16 mouse cellular contexts compared by ENCODE assay signal in the genomic region with DNA sequence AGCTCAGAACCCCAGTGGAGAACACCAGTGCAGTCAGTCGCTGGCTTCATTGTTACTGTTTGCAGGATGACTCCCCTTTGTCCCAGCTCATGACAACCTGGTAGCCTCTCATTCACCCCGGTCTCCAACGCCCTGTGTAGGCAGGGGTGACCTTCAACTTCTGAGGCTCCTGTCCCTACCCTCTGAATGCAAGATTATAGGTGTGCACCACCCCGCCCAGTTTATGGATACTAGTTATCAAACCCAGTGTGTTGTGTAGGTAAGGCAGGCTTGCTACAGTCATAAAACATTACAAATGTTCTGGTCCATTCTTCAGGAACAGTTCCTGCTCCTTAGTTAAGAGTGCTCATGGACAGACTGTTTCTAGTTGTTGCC. TPM values are rescaled to one million over a fixed set of nuclear protein-coding genes. Genes with fewer than 3 reads are reported as not detected.
DNase-seq lines count a peak whose midpoint lies in the region; ATAC-seq lines count a peak whose summit lies in the region.
"Had no signal": no experiment of that assay in that cellular context is flagged by ENCODE, and none has a peak within 500 bp of the region (broad histone marks: within the 10 kb centered on the region; RNA-seq: fewer than 3 reads in every experiment).

No protein-coding gene starts in this region.

- no peak overlapping the region for H3K4me2 ChIP-seq in heart, embryonic 12.5 days
- no peak overlapping the region for H3K4me2 ChIP-seq in heart, embryonic 11.5 days
- no peak overlapping the region for H3K4me2 ChIP-seq in neural tube, embryonic 14.5 days (ENCODE audit: low read depth, low read length)
- H3K4me2 ChIP-seq in limb, embryonic 15.5 days, result no peak overlapping the region
- H3K4me2 ChIP-seq: midbrain, embryonic 11.5 days had no signal

- no peak overlapping the region for H3K4me3 ChIP-seq in heart, embryonic 12.5 days
- no peak overlapping the region for H3K4me3 ChIP-seq in heart, embryonic 11.5 days (ENCODE audit: low read depth, low read length)
- H3K4me3 ChIP-seq in neural tube, embryonic 14.5 days (ENCODE audit: low read depth, low read length), result no peak overlapping the region
- no peak overlapping the region for H3K4me3 ChIP-seq in limb, embryonic 15.5 days

- WGBS in heart, embryonic 12.5 days, result 82% methylated on average over 4 of the region's 4 CpGs
- WGBS in heart, embryonic 11.5 days (ENCODE audit: insufficient replicate concordance), result 85% methylated on average over 4 of the region's 4 CpGs
- 87% methylated on average over 4 of the region's 4 CpGs for WGBS in neural tube, embryonic 14.5 days
- 89% methylated on average over 4 of the region's 4 CpGs for WGBS in limb, embryonic 15.5 days

- DNase-seq in neural tube, embryonic 10.5 days (ENCODE audit: extremely low spot score, low spot score), result no peak
- DNase-seq in lung, postnatal 36 days, result no peak
- no peak for DNase-seq in adrenal gland, postnatal 25 days
- DNase-seq: B cell, adult 2 months; gastrocnemius, postnatal 10 days; layer of hippocampus, adult 9-11 months; right cerebral cortex, postnatal 25 days; thymus, postnatal 25 days had no signal

- H3K4me1 ChIP-seq in heart, embryonic 12.5 days (replicated peaks), result peaks cover 34% of the 10 kb centered on the region
- H3K4me1 ChIP-seq in heart, embryonic 11.5 days (ENCODE audit: control insufficient read depth, insufficient read depth, low read length), result peaks cover 8% of the 10 kb centered on the region; the same call in 1 of the 2 replicates
- H3K4me1 ChIP-seq in neural tube, embryonic 14.5 days (ENCODE audit: control insufficient read depth, insufficient read depth, low read length), result no peaks in the 10 kb centered on the region
- peaks cover 7% of the 10 kb centered on the region; the same call in 1 of the 2 replicates for H3K4me1 ChIP-seq in limb, embryonic 15.5 days

- ATAC-seq in heart, embryonic 12.5 days (ENCODE audit: insufficient number of reproducible peaks, low FRiP score), result no peak
- no peak for ATAC-seq in heart, embryonic 11.5 days (replicated peaks; ENCODE audit: insufficient number of reproducible peaks, low FRiP score, low TSS enrichment)
- no peak for ATAC-seq in neural tube, embryonic 14.5 days (ENCODE audit: low read depth)
- no peak for ATAC-seq in limb, embryonic 15.5 days (ENCODE audit: insufficient number of reproducible peaks, low FRiP score, low TSS enrichment, low read depth)
- ATAC-seq: forebrain, embryonic 14.5 days; lung, postnatal 0 days had no signal

- no peaks in the 10 kb centered on the region for H3K9me3 ChIP-seq in heart, embryonic 12.5 days (replicated peaks)
- no peaks in the 10 kb centered on the region for H3K9me3 ChIP-seq in heart, embryonic 11.5 days (replicated peaks; ENCODE audit: control insufficient read depth, low read length)
- H3K9me3 ChIP-seq in neural tube, embryonic 14.5 days (ENCODE audit: control insufficient read depth, low read length), result no peaks in the 10 kb centered on the region
- no peaks in the 10 kb centered on the region for H3K9me3 ChIP-seq in limb, embryonic 15.5 days
- H3K9me3 ChIP-seq: G1E had no signal

- H3K27ac ChIP-seq in heart, embryonic 12.5 days (ENCODE audit: poor library complexity, severe bottlenecking), result no peak overlapping the region
- no peak overlapping the region for H3K27ac ChIP-seq in heart, embryonic 11.5 days (ENCODE audit: low read depth, low read length)
- no peak overlapping the region for H3K27ac ChIP-seq in neural tube, embryonic 14.5 days (ENCODE audit: low read depth, low read length)
- 0 out of 2 replicates have a peak overlapping the region, but pooled peaks have one; percentile 30 for H3K27ac ChIP-seq in limb, embryonic 15.5 days

- H3K27me3 ChIP-seq in heart, embryonic 12.5 days (replicated peaks), result no peaks in the 10 kb centered on the region
- no peaks in the 10 kb centered on the region for H3K27me3 ChIP-seq in heart, embryonic 11.5 days (ENCODE audit: control insufficient read depth, insufficient read depth, low read length)
- no peaks in the 10 kb centered on the region for H3K27me3 ChIP-seq in neural tube, embryonic 14.5 days (ENCODE audit: control insufficient read depth, insufficient read depth, low read length)
- no peaks in the 10 kb centered on the region for H3K27me3 ChIP-seq in limb, embryonic 15.5 days

- H3K9ac ChIP-seq in heart, embryonic 12.5 days, result 0 out of 2 replicates have a peak overlapping the region, but pooled peaks have one; percentile 23
- H3K9ac ChIP-seq in heart, embryonic 11.5 days (ENCODE audit: low read depth, low read length), result no peak overlapping the region
- H3K9ac ChIP-seq in neural tube, embryonic 14.5 days (replicated peaks; ENCODE audit: low read depth, low read length), result 0 out of 2 replicates have a peak overlapping the region, but pooled peaks have one; percentile 1
- no peak overlapping the region for H3K9ac ChIP-seq in limb, embryonic 15.5 days

- H3K36me3 ChIP-seq in heart, embryonic 12.5 days, result peaks cover 9% of the 10 kb centered on the region
- no peaks in the 10 kb centered on the region; the same call in 1 of the 2 replicates for H3K36me3 ChIP-seq in heart, embryonic 11.5 days (ENCODE audit: control insufficient read depth, insufficient read depth, low read length)
- no peaks in the 10 kb centered on the region for H3K36me3 ChIP-seq in neural tube, embryonic 14.5 days (ENCODE audit: control insufficient read depth, insufficient read depth, low read length)
- peaks cover 7% of the 10 kb centered on the region; the same call in 1 of the 2 replicates for H3K36me3 ChIP-seq in limb, embryonic 15.5 days

RNA-seq across cellular contexts. Expression of gene Rab4a, which starts 8.1 kb away (rescaled TPM):
- 42.3 and 47.2 TPM in 2 replicates for polyA plus RNA-seq in heart, embryonic 12.5 days (2016; fragmentation: Nextera tagmentation; extraction: Ambion mirVana)
- polyA plus RNA-seq in heart, embryonic 11.5 days (2014; fragmentation: Nextera tagmentation; extraction: Ambion mirVana), result 55.0 and 58.7 TPM in 2 replicates
- 85.4 and 91.8 TPM in 2 replicates for polyA plus RNA-seq in neural tube, embryonic 14.5 days (2014; fragmentation: Nextera tagmentation; extraction: Ambion mirVana)
- 40.6 and 44.5 TPM in 2 replicates for polyA plus RNA-seq in limb, embryonic 15.5 days (2015; fragmentation: Nextera tagmentation; extraction: Ambion mirVana)
- total RNA-seq in adrenal gland, postnatal 25 days (2021), result 23.6 and 24.6 TPM in 2 replicates

RNA-seq across cellular contexts. Expression of gene Ccsap, which starts 46.1 kb away (rescaled TPM):
- polyA plus RNA-seq in heart, embryonic 12.5 days (2016; fragmentation: Nextera tagmentation; extraction: Ambion mirVana), result 3.3 and 4.1 TPM in 2 replicates
- 2.5 and 4.0 TPM in 2 replicates for polyA plus RNA-seq in heart, embryonic 11.5 days (2014; fragmentation: Nextera tagmentation; extraction: Ambion mirVana)
- 4.3 and 5.4 TPM in 2 replicates for polyA plus RNA-seq in neural tube, embryonic 14.5 days (2014; fragmentation: Nextera tagmentation; extraction: Ambion mirVana)
- 2.6 and 3.0 TPM in 2 replicates for polyA plus RNA-seq in limb, embryonic 15.5 days (2015; fragmentation: Nextera tagmentation; extraction: Ambion mirVana)
- 2.7 and 4.4 TPM in 2 replicates for total RNA-seq in adrenal gland, postnatal 25 days (2021)

Comparison
In these comparisons a context has a peak if more than half of its experiments do, and no peak if none do; other contexts are left out.
1. H3K9ac ChIP-seq: peak in heart, embryonic 12.5 days (single experiment) and neural tube, embryonic 14.5 days (single experiment); none in heart, embryonic 11.5 days (single experiment) and limb, embryonic 15.5 days (single experiment).